Mouse (Mus musculus) left cerebral cortex, adult 9 months (tissue): ENCODE results near the gene Tmem135.
"Not testable (repeated sequence)": the region's sequence is repeated elsewhere in the genome, so short reads cannot be mapped to it uniquely, and the experiment has no call there.

Experiments used
- DNase-seq, 2 experiments: peaks; one replicate each; pipeline ENCODE4 v3.0.0; 2022; ENCODE audit warnings: low spot score in 2 of 2

The Tmem135 gene

DNA sequence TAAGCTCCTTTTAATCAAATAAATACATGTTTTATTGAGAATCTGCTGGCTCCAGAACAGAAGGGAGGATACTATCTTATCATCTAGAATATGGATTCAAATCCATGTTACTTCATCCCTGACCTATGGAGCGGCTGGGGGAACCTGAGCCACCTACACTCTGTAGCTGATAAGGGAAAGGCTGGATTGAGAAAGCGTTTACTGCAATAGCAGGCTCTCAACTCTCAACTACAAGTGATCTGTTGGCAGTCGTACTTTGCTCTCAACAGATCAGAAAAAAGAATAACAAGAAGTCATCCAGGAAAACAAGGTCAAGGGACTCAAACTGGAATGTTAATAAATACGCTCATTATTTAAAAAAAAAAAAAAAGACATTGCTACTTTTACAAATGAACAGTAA lies 77.3 kb downstream of the Tmem135 start:
- DNase-seq, result no peak

DNA sequence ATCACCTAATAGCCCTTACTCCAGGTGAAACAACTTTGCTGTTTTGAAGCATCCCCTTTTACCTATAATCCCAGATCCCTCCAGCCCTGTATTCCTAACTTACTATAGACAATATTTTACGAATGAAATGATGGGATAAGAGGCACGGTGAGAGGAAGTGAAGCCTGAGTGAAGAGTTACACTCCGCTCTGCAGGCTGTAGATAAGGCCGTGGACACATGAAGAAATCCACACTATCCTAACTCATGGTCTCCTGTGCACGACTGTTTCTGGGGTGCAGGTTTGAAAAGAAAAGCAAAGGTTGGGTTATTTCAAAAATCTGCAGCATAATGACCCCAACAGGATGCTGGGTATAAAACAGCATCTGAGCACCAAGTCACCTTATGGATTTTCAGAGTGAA lies 77.8 kb downstream of the Tmem135 start:
- no peak for DNase-seq

DNA sequence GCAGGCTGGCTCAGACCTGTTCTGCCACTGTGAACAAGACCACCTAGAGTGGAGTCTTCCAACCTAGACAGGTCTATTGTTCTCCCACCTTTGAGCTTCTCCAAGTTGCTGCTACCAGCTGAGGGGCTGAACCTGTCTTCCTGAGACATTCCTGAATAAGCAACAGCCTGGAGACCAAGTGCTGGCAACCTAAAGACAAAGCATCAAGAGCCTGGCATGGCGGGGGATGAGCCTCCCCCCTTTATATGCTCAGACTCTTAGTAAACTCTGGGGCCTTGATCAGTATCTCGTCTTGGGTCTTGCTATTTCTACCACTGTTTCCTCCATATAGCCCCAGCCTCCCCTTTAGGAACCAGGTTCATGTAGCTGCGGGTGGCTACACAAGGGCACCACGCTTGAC lies 81.3 kb downstream of the Tmem135 start:
- not testable (repeated sequence) for DNase-seq

DNA sequence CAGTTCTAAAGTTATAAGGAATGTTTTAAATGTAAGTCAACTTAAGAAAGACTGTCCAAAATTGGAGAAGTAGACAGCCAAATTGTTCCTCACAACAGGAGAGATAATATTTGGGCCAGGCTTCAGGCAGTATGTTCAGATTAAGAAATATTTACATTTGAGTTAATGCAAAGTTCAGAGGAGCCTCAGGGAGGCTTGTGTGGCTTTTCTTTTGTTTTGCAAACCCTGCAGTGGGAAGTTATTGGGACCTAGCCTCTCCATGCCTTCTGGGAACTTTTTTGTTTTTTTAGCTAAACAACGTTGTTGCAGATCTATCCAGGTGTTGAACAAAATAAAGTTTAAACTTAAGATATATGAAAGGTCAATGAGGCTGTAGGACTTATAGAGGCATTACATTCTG lies 84.7 kb downstream of the Tmem135 start:
- DNase-seq, result no peak

DNA sequence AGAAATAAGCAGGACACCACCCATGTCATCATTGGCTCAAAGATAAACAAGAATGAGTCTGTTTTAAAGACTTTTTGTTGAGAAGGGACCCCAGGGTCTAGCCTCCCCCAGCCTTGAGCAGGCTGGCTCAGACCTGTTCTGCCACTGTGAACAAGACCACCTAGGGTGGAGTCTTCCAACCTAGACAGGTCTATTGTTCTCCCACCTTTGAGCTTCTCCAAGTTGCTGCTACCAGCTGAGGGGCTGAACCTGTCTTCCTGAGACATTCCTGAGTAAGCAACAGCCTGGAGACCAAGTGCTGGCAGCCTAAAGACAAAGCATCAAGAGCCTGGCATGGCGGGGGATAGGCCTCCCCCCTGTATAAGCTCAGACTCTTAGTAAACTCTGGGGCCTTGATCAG lies 86.9 kb downstream of the Tmem135 start:
- DNase-seq, result not testable (repeated sequence)

DNA sequence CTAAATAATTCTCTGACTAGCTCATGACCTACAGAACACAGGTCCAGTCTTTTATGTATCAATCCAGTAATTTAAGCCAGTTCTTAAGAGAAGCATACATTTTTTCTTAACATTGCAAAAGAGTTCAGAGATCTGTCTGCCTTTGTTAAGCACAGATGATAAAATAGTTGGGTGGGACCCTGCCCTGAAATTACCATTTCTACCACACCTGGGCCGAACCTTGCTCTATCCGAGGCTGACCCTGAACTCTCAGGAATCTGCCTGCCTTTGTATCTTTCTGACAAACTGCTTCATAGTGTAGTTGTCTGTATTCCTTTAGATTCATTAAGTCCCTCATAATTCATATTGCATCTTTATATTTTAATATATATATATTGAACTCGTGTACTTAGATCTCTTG lies 87.9 kb downstream of the Tmem135 start:
- DNase-seq, result no peak

DNA sequence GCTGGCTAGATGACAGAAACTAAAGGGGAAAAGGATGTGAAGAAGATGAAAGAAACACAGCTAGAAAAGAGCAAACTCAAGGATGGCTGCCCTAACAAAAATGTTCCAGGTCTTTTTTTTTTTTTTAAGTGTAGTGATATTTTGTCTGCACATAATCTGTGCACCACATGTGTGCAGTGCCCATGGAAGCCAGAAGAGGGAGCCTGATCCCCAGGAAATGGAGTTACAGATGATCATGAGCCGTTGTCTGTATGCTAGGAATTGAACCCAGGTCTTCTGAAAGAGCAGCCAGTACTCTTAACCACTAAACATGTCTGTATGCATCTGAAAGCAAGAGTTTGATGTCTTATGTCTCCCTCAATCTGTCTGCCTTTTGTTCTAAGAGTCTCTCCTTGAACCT lies 92.5 kb downstream of the Tmem135 start:
- DNase-seq, result no peak

DNA sequence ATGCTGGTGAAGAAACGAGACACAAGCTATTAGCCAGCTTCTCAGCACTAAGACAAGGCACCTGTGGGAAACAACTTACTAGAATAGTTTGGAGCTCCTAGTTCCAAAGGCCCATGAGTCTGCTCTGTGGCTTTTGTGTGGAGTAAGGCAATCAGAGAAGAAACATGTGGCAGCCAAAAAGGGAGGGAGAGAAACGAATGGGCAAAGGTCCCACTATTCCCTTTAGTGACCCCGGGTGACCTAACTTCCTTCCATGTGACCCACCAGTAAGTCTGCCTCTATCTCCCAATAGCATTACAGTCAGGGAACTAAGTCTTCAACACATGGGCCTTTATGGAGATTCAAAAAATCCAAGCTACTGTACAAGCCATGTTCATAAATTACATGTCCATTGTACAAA lies 95.1 kb downstream of the Tmem135 start:
- no peak for DNase-seq

DNA sequence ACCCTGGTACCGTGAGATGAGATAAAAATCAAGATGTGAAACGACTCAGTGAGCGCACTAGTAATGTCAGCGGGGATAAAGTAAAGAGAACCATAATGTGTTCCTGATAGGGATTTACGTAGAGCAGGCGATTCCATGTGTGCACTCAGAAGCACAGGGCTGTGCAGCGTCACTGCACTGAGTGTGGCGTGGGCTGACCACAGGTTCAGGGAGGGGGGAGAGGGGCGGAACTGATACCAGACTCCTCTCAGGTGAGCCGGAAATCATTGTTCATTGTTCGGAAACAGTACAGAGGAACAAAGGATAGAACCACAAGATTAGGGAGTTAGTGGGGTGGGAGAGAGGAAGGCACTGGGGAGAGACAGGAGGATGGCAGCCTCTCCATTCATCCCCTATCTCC lies 95.8 kb downstream of the Tmem135 start:
- DNase-seq, result no peak

DNA sequence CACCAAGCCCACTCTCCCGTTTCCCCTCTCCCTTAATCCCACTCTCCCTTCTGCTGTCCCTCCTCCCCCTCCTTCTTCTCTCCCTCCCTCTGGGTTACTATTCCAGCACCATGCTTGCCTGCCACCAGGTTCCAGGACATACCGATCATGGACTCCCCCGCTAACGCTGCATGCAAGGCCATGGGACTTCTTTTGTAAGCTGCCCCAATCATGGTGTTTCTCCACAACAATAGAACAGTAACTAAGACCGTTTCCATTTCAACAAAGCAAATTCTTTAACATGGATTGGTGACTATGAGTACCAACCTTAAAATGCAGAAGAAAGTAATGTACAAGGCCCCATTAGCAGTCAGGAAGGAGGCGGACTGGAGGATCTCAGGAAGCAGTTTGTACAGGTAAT lies 97.2 kb downstream of the Tmem135 start:
- no peak for DNase-seq

DNA sequence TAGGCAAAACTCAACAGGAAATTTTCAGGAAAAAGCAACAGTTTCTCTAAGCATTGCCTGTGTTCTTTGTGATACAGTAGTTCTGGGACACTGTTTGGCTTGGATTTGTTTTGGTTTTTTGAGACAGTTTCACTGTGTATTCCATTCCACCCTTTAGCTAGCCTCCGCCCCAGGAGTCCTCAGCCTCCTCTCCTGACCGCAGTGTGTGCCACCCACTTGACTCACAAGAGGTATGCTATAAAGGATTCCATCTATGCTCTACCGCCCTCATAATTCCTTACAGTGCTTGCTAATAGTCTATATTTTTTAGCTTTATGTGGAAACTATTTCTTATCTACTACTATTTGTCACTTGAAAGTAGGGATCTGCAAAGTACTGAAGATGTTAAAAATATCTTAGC lies 99.1 kb downstream of the Tmem135 start:
- no peak for DNase-seq

DNA sequence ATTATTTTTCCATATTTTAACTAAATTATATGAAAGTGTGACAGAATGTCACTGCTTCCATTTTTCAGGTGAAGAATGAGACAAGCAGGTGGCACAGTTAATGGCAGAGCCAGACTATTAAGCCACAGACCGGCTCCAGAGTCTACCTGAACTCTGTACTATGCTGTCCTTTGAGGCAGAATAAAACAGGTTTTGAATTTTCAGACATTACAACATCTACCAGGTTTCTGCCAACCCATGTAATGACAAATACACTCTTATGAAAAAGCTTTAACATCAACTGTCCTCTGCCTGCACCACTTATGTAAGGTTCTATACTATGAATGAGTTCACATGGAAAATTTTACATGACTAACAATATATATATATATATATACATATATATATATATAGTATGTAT lies 100.3 kb downstream of the Tmem135 start:
- DNase-seq, result no peak

DNA sequence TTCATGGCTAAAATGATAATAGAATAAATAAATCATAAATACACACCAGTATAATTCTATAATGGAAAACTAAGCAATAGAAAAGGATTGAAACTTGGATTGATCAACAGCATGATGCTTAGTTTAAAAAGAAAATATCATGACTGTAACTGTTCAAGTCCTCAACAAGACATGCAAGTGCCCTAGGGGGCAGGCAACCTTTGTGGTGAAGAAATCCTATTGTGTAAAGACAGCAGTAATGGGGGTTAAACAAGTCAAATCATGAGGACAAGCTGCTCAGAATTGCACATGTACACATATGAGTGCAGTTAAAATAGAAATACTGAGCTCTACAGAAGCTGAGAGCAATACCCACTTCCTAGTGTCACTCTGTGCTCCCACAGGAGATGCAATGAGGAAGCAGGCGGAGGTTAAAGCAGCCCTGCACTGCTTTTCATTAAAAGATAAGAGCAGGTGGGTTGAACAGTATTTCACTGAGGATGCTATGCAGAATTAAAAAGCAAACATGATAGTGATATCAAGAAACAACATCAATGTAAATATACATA lies 105.0 kb downstream of the Tmem135 start:
- no peak for DNase-seq

DNA sequence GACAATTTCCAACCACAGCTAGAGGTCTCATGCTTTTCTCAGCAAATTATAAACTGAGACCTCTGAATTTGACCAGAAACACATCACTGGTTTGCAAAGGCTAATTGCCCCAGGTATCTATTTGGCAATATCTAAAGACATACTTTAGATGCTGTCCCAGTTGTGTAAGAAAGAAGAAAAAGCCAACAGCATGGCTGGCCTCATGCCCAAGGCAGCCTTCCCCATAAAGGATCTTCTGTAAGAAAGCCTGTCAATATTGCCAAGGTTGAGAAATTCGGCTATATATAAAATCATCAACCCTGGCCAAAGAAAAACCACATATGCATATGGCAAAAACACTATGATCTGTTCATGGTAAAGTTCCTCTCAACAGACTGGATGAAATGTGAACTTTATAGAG lies 107.1 kb downstream of the Tmem135 start:
- no peak for DNase-seq

DNA sequence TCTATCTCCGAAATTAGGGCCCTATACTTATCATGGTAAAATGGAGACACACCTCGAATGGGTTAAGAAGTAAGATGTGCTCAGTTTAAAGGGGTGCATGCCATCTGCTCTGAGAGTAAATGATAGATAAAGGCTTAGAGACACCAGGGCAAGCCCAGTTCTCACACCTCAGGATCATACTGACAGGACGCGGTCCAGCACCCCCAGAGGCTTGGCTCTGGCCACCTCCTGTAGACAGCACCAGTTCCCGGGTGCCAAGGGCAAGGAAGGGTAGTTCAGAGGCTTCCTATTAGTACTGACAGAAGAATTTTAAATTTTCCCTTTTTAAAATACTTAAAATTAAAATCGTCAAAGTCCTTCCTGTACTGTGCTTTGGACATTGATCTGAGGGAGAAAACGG lies 121.4 kb downstream of the Tmem135 start:
- no peak for DNase-seq

DNA sequence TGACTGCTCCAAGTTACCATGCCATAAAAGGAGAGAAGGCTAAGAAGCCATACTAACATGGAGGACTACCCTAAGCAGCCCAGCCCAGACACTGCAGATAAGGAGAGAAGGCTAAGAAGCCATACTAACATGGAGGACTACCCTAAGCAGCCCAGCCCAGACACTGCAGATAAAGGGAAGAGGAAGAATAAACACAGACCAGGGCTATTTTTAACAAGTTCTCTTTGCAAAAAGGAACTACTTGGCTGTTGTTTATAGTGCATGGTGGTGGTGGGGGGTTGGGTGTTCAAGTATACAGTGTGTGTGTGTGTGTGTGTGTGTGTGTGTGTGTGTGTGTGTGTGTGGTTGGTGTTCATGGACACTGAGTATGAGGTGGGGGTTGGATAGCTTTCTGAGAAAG lies 133.6 kb downstream of the Tmem135 start:
- not testable (repeated sequence) for DNase-seq

DNA sequence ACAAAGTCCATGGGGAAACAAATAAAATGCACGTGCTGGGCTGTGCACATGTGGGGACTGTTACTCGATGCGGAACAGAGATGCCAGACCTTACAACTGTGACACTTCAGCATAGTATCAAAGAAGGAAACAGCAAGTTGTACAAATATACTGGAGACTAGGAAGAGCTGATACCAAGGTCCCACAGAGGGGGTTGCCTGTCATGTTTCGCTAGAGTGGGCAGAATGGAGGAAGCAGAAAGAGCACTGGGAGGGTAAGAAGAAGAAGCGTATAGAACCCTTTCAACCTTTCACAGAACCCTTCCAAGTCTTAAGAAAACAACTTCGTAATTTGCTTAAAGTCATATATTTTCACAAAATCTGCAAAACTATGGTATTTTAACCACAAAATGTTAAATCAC lies 134.2 kb downstream of the Tmem135 start:
- DNase-seq, result no peak

DNA sequence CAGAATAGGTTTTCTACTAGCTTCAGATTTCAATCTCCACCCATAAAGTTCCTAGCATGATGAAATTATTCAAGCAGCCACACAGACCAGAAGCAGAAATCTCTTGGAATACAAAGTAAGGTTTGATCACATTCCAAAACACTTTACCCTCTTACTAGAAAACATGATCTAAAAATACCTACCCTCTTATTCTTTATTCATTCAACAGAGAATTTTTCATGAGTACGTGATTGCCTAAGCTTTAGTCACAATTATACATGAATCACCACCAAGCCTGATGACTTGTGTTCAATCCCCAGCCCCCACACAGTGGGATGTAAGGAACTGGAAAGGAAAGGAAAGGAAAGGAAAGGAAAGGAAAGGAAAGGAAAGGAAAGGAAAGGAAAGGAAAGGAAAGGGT lies 136.5 kb downstream of the Tmem135 start:
- DNase-seq, result no peak

DNA sequence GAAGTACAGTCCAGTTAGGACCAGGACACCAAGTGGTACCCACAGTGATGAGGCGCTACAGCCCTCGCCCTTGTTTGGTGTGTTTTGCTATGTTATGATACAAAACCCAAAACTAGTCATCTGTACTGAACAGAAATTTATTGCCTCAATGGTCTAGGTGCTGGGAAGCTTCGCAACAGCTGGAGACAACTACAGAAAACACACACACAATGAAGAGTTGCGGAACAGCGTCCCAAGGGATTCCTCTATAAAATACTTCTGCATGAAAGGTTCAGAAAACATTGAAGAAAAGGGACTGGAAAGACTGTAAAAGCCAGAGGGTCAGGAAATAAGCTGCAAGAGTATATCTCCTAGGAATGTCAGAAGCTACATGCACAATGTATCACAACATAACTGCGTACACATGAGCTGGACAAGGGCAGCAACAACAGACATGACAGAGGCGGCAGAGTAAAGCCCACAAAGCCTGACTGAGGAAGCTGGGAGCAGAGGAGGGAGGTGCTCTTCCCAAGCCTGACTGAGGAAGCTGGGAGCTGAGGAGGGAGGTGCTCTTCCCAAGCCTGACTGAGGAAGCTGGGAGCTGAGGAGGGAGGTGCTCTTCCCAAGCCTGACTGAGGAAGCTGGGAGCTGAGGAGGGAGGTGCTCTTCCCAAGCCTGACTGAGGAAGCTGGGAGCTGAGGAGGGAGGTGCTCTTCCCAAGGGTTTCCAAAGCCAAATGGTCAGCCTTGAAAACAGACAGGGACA lies 137.8 kb downstream of the Tmem135 start:
- no peak for DNase-seq

DNA sequence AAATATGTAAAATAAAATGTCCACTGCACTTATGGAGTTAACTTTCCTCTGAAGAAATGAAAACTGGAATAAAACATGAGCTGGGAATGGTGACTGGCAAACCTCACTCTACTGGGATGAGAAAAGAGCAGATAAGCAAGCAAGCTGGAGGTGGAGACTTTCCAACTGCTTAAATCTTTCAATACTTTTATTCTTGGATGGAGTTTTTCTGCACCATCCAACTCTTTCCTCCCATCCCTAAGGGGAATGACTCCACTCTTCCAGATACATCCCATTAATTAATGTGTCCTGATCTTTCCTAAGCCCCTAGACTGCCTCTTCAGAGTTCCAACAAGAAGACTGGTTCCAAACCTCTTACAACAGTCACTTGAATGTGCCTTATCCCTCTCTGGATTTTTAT lies 143.1 kb downstream of the Tmem135 start:
- DNase-seq, result no peak

DNA sequence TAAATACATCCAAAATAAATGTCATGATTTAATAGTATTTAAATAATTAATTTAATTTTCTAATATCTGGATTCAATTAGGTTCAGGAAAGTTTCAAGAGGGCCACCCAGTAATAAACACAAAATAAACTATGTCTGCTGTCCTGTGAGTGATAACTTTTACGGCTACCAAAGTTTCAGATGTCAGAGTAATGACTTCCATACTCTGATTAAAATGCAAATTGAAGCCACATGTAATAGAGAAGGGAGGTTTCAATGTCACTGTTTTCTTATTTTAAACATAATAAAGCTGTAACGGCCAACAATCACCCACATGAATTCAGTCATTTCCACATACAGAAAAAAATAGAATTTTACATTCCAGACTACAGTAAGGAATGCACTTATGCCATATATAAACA lies 145.2 kb downstream of the Tmem135 start:
- DNase-seq, result no peak

DNA sequence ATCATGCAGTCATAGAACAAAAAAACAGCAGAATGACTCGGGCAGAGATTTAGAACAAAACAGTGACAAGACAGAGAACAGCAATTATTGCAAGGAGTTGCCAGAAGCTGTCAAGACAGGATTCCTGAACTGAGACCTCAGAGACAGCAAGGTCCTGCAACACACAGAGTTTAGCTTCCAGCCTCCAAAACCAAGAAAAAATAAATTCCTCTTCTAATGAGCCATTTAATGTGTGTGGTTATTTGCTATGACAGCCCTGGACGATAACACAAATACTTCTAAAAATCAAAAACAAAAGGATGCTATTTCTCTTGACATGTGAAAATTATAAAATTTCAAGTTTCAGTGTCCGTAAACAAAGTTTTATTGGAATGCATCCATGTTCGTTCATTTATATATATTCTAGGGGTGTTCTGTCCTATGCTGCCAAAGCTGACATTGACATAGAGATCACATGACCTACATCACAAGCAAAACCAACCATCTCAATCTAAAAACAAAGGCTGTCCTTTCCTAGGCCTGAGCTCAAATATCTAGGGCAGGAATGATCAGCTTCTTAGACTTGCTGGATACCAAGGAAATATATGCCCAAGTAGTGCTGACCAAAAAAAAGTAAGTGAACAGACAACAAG lies 146.0 kb downstream of the Tmem135 start:
- DNase-seq, result no peak

DNA sequence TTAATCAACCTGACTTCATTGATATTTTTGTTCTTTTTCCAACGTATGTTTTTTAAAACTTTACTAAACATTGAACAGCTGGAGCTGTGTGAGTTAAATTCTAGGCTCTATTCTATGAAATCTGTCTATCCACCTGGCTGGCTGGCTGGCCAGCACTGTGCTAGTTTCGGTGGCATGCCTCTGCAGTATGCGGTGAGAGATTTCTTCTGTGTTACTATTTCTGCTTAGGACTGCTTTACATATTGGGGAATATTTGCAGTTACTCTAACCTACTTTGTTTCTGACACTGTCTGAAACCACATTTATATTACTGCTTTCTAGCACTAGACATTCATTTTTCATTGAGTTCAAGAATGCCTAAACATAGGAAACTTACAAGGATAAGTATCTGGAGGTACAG lies 150.2 kb downstream of the Tmem135 start:
- no peak for DNase-seq

DNA sequence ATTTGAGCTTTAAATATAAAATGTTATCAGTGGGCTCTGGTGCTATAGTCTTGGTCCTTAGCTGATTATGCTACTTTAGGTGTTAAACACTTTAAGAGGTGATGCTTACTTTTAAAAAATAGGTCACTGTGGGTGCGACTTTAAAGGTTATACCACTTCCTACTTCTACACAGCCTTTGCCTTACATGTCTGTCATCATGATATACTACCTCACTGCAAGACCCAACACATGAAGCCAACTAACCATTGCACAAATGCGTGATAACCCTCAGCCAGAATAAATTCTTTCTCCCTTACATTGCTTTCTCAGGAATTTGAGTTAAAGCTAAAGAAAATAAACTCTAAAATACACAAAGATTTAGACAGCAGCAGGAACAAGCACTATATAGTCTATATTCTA lies 150.7 kb downstream of the Tmem135 start:
- DNase-seq, result no peak
